Mouse (Mus musculus): Measurements from ENCODE around the gene 1700001L19Rik. TPM values are rescaled to one million over a fixed set of nuclear protein-coding genes. Genes with fewer than 3 reads are reported as not detected.

The 1700001L19Rik gene
- total and polyA plus RNA-seq, 3 experiments = not detected

DNA sequence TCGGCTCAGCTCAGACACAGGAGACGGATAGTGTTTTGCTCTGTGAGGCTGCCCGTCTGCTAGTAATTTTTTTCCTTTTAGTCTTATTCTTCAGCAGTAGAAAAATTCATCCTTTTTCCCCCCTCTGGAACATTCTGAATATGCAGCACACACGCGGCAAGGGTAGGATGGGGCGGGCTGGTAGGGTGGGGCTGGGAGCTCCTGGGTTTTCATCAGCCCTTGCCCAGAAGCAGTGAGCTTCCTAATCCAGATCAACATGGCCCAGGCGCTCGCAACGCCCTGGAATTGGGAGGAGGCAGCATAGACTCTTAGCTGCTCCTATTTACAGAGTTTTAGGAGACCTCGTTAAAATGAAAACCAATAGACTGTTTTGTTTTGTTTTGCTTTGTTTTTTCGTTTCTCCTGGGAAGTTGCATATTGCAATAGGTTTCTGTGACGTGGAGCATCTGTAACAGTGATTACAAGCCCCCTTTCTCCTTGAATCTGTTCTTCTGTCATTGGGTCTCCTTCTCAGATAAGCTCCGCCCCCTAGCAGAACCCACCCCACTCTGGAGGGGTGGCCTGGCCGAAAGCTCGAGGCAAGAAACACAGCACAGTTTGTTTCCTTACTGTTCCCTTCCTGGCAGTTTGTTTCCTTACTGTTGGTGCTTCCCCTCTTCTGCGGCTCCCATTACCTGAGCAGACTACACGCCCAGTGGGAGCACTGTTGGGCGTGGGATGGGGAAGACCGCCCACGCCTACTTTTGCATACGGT, 10.6 kb downstream of the 1700001L19Rik start:
- dilution Hi-C loops (cut with MboI; ENCODE audit: extremely low pct_ligation_motif_present, extremely low pct_unique_long_range_greater_than_20kb, low sequenced_read_pairs) = no loop called here
- no peaks in the 10 kb centered on the region for H3K36me3 ChIP-seq (replicated peaks in 1 of 2; ENCODE audit: control insufficient read depth in 1 of 2, insufficient read depth in 1 of 2, low read length in 1 of 2)
- H3K4me2 ChIP-seq (ENCODE audit: insufficient read depth, low read depth, poor library complexity, severe bottlenecking) = peak overlapping the region; percentile 57
- no peaks in the 10 kb centered on the region for H3K27me3 ChIP-seq (replicated peaks)
- DNase-seq (ENCODE audit: extremely low read depth) = no peak
- H3K9me3 ChIP-seq (replicated peaks; ENCODE audit: low read length) = peaks cover 4% of the 10 kb centered on the region
- no peak overlapping the region for H3K27ac ChIP-seq (ENCODE audit: insufficient read depth, low read depth)
- H3K4me1 ChIP-seq (ENCODE audit: control insufficient read depth in 1 of 2, insufficient read depth in 2 of 2) = peaks cover 2 to 3% of the 10 kb centered on the region in 2 experiments; a peak in 1 of 4 replicates
- no peak overlapping the region for H3K9ac ChIP-seq (ENCODE audit: insufficient read depth, low read depth)
- TF ChIP-seq MEF2A (IDR thresholded peaks at IDR 0.05; ENCODE audit: borderline replicate concordance, low read depth, low read length) (no peak), CHD2 (IDR thresholded peaks at IDR 0.05; ENCODE audit: low read length) (no peak), MAX (IDR thresholded peaks at IDR 0.05; ENCODE audit: low read length) (no peak), E2F4 (IDR thresholded peaks at IDR 0.05; ENCODE audit: insufficient replicate concordance, low read depth, low read length) (no peak), BHLHE40 (IDR thresholded peaks at IDR 0.05; ENCODE audit: low read depth, low read length) (no peak), SMC3 (IDR thresholded peaks at IDR 0.05; ENCODE audit: low read depth, low read length) (no peak), TCF12 (IDR thresholded peaks at IDR 0.05; ENCODE audit: low read depth, low read length) (no peak), PAX5 (IDR thresholded peaks at IDR 0.05; ENCODE audit: low read length) (no peak), CTCF (conservative IDR thresholded peaks at IDR 0.05 in 1 of 2, IDR thresholded peaks at IDR 0.05 in 1 of 2; ENCODE audit: low read depth in 2 of 2, low read length in 2 of 2) (no peak), MYC (IDR thresholded peaks at IDR 0.05; ENCODE audit: low read depth, low read length) (no peak), GABPA (IDR thresholded peaks at IDR 0.05; ENCODE audit: insufficient replicate concordance, low read depth, low read length) (no peak), RAD21 (IDR thresholded peaks at IDR 0.05; ENCODE audit: low read depth, low read length) (no peak), RCOR1 (conservative IDR thresholded peaks at IDR 0.05; ENCODE audit: low read depth, low read length) (no peak)
- H3K79me2 ChIP-seq (replicated peaks; ENCODE audit: control insufficient read depth, extremely low read depth, insufficient read depth, poor library complexity, severe bottlenecking) = no peaks in the 10 kb centered on the region
- H3K4me3 ChIP-seq (replicated peaks in 1 of 3; ENCODE audit: low read depth in 2 of 3, low read length in 2 of 3, poor library complexity in 1 of 3) = peak overlapping the region in 1 of 3 experiments; percentile 30
- in situ Hi-C loops (cut with MboI; ENCODE audit: low pct_ligation_motif_present, low pct_unique_long_range_greater_than_20kb, low sequenced_read_pairs) = no loop called here

DNA sequence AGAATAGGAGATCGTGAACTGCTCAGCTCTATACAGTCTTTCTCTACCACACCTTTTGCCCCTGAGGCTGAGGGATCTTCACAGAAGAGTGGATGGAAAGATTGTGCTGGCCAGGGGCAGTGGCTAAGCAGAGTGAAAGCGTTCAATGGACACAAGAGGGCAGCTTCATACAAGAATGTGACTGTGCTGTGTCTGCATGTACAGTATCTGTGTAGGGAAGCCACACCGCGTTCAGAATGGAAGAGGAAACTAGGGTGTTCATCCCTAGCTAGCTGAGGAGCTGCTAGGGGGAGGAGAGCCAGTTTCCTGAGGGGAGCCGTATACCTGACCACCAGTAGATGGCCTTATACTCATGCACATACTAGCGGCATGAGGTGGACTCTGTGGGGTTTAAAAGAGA, 25.6 kb downstream of the 1700001L19Rik start:
- no peak for DNase-seq (ENCODE audit: extremely low read depth)
- no peak for TF ChIP-seq MEF2A (IDR thresholded peaks at IDR 0.05; ENCODE audit: borderline replicate concordance, low read depth, low read length)
- no peak for TF ChIP-seq TBP (conservative IDR thresholded peaks at IDR 0.05; ENCODE audit: low read depth, low read length)
- no peak for TF ChIP-seq MAZ (IDR thresholded peaks at IDR 0.05; ENCODE audit: low read depth, low read length)
- no peaks in the 10 kb centered on the region for H3K36me3 ChIP-seq (replicated peaks in 1 of 2; ENCODE audit: control insufficient read depth in 1 of 2, insufficient read depth in 1 of 2, low read length in 1 of 2)

More for the DNA sequence above, 25.6 kb downstream of the 1700001L19Rik start:
- Histone ChIP-seq H3K4me2 (ENCODE audit: insufficient read depth, low read depth, poor library complexity, severe bottlenecking) (no peak overlapping the region), H3K4me1 (ENCODE audit: control insufficient read depth in 1 of 2, insufficient read depth in 2 of 2) (no peaks in the 10 kb centered on the region), H3K9ac (ENCODE audit: insufficient read depth, low read depth) (no peak overlapping the region), H3K27me3 (replicated peaks) (no peaks in the 10 kb centered on the region), H3K79me2 (replicated peaks; ENCODE audit: control insufficient read depth, extremely low read depth, insufficient read depth, poor library complexity, severe bottlenecking) (no peaks in the 10 kb centered on the region), H3K27ac (ENCODE audit: insufficient read depth, low read depth) (no peak overlapping the region), H3K4me3 (replicated peaks in 1 of 3; ENCODE audit: low read depth in 2 of 3, low read length in 2 of 3, poor library complexity in 1 of 3) (no peak overlapping the region), H3K9me3 (replicated peaks; ENCODE audit: low read length) (peaks cover 40% of the 10 kb centered on the region)
- in situ Hi-C loops (cut with MboI; ENCODE audit: low pct_ligation_motif_present, low pct_unique_long_range_greater_than_20kb, low sequenced_read_pairs) (no loop called here), dilution Hi-C loops (cut with MboI; ENCODE audit: extremely low pct_ligation_motif_present, extremely low pct_unique_long_range_greater_than_20kb, low sequenced_read_pairs) (no loop called here)

Data from CH12.LX (cell line).